Mouse (Mus musculus): ENCODE data around the gene Hsd17b12. TPM values are rescaled to one million over a fixed set of nuclear protein-coding genes. Genes with fewer than 3 reads are reported as not detected.

The Hsd17b12 gene
- polyA plus RNA-seq, 1 experiment from 2014 or later = 141 TPM

DNA sequence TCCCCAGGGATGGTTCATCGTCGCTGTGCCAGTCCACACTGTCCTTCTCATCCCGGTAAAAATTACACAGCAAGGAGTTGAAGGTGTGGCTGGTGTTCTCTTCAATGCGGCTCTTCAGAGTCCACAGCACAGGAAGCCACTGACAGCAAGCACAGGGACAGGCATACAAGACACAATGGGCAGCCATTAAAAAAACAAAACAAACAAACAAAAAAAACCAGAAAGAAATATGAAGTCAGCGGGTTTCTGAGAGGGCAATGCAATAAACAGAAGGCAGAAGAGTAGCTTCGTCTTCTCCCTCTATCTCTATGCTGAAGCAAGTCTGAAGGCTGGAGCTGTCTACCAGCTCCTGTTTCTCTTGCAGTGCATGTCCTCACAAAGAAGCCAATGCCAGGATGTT, 161.5 kb downstream of the Hsd17b12 start, which contains the start of gene Gm27027:
Gene Gm27027, minus strand, starts transcription at position 101 of the 400 bp plus-strand sequence.
- ATAC-seq (ENCODE audit: low FRiP score) = no peak
- Histone ChIP-seq H3K36me3 (peaks cover 58% of the 10 kb centered on the region), H3K27ac (replicated peaks) (no peak within 1 kb of the TSS), H3K4me2 (no peak within 1 kb of the TSS), H3K4me1 (peaks cover 18% of the 10 kb centered on the region), H3K27me3 (replicated peaks) (no peaks in the 10 kb centered on the region), H3K9ac (replicated peaks) (no peak within 1 kb of the TSS), H3K9me3 (replicated peaks) (no peaks in the 10 kb centered on the region), H3K4me3 (replicated peaks) (no peak within 1 kb of the TSS)
- 88% methylated on average over 6 of the region's 6 CpGs for WGBS

DNA sequence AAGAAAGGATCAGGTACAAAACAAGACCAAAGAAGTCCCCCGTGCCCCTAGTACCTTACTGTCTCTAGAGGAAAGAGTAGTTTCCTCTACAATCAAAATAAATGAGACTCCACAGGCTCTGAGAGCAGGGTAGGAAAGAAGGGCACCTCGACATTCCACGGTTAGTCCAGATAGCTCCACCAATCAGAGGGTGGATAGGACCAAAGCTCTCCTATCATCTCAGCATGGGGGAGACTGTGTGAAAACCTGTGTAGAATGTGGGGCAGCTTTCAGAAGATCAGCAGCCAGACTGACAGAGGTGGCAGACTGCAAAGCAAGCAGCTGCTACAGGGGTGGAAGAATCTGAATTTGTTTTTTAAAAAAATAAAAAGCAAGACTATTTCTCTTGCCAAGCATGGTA, 165.0 kb downstream of the Hsd17b12 start:
- Histone ChIP-seq H3K4me3 (replicated peaks) (no peak overlapping the region), H3K27me3 (replicated peaks) (no peaks in the 10 kb centered on the region), H3K9ac (replicated peaks) (no peak overlapping the region), H3K4me2 (peak overlapping the region; percentile 24; the same call in 1 of the 2 replicates), H3K9me3 (replicated peaks) (no peaks in the 10 kb centered on the region), H3K36me3 (peaks cover 54% of the 10 kb centered on the region), H3K27ac (replicated peaks) (peak overlapping the region; percentile 63), H3K4me1 (peaks cover 18% of the 10 kb centered on the region)
- 33% methylated on average over 3 of the region's 3 CpGs for WGBS
- peak; percentile 18; the same call in 1 of the 2 replicates for ATAC-seq (ENCODE audit: low FRiP score)

DNA sequence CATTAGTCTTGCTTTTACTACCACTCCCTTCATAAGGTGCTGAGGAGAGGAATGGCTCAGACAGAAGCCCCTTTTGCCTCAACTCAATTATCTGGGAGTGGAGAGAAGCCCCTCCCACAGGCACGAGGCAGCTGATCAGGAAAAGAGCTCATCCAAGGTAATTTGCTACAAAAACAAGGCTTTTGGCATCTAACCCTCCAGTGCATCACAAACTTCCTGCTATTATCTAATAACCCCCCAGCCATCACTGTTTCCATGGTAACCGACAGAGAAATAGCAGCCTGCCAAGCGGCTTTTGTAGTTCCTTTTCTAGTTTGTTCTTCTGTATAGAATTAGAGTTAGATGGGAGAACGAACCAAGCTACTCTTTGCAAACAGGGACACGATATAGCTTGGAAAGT, 165.5 kb downstream of the Hsd17b12 start:
- H3K4me2 ChIP-seq = peak overlapping the region; percentile 24; the same call in 1 of the 2 replicates
- no peaks in the 10 kb centered on the region for H3K27me3 ChIP-seq (replicated peaks)
- peak overlapping the region; percentile 63 for H3K27ac ChIP-seq (replicated peaks)
- peaks cover 55% of the 10 kb centered on the region for H3K36me3 ChIP-seq
- 16% methylated on average over 5 of the region's 5 CpGs for WGBS
- peak; percentile 71 for ATAC-seq (ENCODE audit: low FRiP score)
- no peak overlapping the region; the same call in 1 of the 2 replicates for H3K9ac ChIP-seq (replicated peaks)
- no peaks in the 10 kb centered on the region for H3K9me3 ChIP-seq (replicated peaks)
- H3K4me3 ChIP-seq (replicated peaks) = no peak overlapping the region
- peaks cover 18% of the 10 kb centered on the region for H3K4me1 ChIP-seq

DNA sequence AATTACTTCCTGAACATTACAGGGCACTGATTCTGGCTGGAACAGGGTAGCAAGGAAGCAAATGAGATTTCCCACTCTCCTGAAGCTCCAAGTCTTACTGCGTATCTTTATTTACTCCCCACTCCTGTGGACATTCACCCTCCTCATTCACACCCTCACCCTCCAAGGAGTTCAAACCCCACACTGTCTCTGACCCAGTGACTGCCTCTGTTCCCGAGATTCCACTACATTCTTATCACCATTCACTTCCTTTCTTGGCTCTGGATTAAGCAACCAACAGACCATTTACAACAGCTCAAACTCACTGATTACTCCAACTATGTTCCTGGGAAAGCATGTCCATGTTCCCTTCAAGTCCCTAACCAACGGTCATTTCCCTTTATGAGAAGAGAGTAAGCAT, 166.4 kb downstream of the Hsd17b12 start:
- H3K27me3 ChIP-seq (replicated peaks) = no peaks in the 10 kb centered on the region
- peaks cover 18% of the 10 kb centered on the region for H3K4me1 ChIP-seq
- no peak overlapping the region for H3K4me3 ChIP-seq (replicated peaks)
- no peak overlapping the region for H3K9ac ChIP-seq (replicated peaks)
- peak overlapping the region; percentile 54; the same call in 1 of the 2 replicates for H3K27ac ChIP-seq (replicated peaks)
- no peak for ATAC-seq (ENCODE audit: low FRiP score)
- peaks cover 55% of the 10 kb centered on the region for H3K36me3 ChIP-seq
- no peak overlapping the region for H3K4me2 ChIP-seq
- no peaks in the 10 kb centered on the region for H3K9me3 ChIP-seq (replicated peaks)
- 82% methylated on average over 3 of the region's 3 CpGs for WGBS

DNA sequence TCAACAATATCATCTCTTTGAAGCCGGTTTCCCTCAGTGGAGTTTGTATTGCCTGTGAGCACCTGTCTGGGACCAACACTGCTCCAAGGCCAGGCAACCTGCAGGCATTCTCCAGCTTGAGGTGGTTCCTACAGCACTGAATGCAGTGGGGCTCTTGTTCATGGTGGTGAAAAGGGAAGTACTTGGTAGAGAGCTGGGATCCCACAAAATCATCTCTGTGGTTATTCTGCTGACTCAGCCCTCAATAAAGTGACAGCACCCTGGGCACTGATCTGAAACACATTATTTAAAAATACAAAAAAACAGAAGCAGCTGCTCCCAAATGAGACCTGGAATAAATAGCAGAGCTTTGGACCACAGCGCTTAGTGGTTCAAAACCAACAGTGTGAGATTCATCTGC, 169.3 kb downstream of the Hsd17b12 start:
- no peak overlapping the region for H3K27ac ChIP-seq (replicated peaks)
- no peaks in the 10 kb centered on the region for H3K9me3 ChIP-seq (replicated peaks)
- H3K4me2 ChIP-seq = no peak overlapping the region
- no peaks in the 10 kb centered on the region for H3K27me3 ChIP-seq (replicated peaks)
- H3K36me3 ChIP-seq = peaks cover 44% of the 10 kb centered on the region
- no peak overlapping the region for H3K4me3 ChIP-seq (replicated peaks)
- H3K4me1 ChIP-seq = peaks cover 18% of the 10 kb centered on the region
- ATAC-seq (ENCODE audit: low FRiP score) = no peak
- H3K9ac ChIP-seq (replicated peaks) = no peak overlapping the region
- WGBS = 95% methylated on average over 2 of the region's 2 CpGs

Small RNA genes within 50 kb of the gene (microRNA-seq; reads per million reads assigned to microRNA genes)
- gene Gm23630 = not detected

Other genes starting within 250 kb of the Hsd17b12 start
- 8.8 and 10.8 TPM in 2 replicates for gene Gm13889, start 200.8 kb downstream of the Hsd17b12 start, polyA plus RNA-seq (2015; fragmentation: Nextera tagmentation; extraction: Ambion mirVana)
- gene Gm27027, start 161.6 kb downstream of the Hsd17b12 start, polyA plus RNA-seq (2015; fragmentation: Nextera tagmentation; extraction: Ambion mirVana) = not detected in 2 replicates
- 44.4 and 47.2 TPM in 2 replicates for gene Alkbh3, start 147.2 kb downstream of the Hsd17b12 start, polyA plus RNA-seq (2015; fragmentation: Nextera tagmentation; extraction: Ambion mirVana)
- gene Ttc17, start 248.7 kb upstream of the Hsd17b12 start, polyA plus RNA-seq (2015; fragmentation: Nextera tagmentation; extraction: Ambion mirVana) = 23.8 and 24.6 TPM in 2 replicates